Mouse (Mus musculus): Measurements from ENCODE around the gene Haao. TPM values are rescaled to one million over a fixed set of nuclear protein-coding genes. Genes with fewer than 3 reads are reported as not detected.

The Haao gene
- polyA plus RNA-seq, 1 experiment, result 0.08 TPM

GRCm38 (mm10) chr17:83830616-83831292, 17.0 kb downstream of the Haao start:
- no peak for DNase-seq (ENCODE audit: low read depth)
- TF ChIP-seq POLR2A (IDR thresholded peaks at IDR 0.05; ENCODE audit: borderline replicate concordance, extremely low read depth, insufficient read depth, insufficient read length, poor library complexity, severe bottlenecking) (no peak), CTCF (IDR thresholded peaks at IDR 0.05; ENCODE audit: borderline replicate concordance, extremely low read depth, insufficient read depth, insufficient read length) (no peak)

GRCm38 (mm10) chr17:83829356-83829755, 18.4 kb downstream of the Haao start:
- DNase-seq (ENCODE audit: low read depth), result no peak
- TF ChIP-seq CTCF (IDR thresholded peaks at IDR 0.05; ENCODE audit: borderline replicate concordance, extremely low read depth, insufficient read depth, insufficient read length) (no peak), POLR2A (IDR thresholded peaks at IDR 0.05; ENCODE audit: borderline replicate concordance, extremely low read depth, insufficient read depth, insufficient read length, poor library complexity, severe bottlenecking) (no peak)

- no peak for TF ChIP-seq POLR2A (IDR thresholded peaks at IDR 0.05; ENCODE audit: borderline replicate concordance, extremely low read depth, insufficient read depth, insufficient read length, poor library complexity, severe bottlenecking)
- DNase-seq (ENCODE audit: low read depth), result no peak
These were observed 23.9 kb downstream of the Haao start for GRCm38 (mm10) chr17:83823835-83824234.

- TF ChIP-seq POLR2A (IDR thresholded peaks at IDR 0.05; ENCODE audit: borderline replicate concordance, extremely low read depth, insufficient read depth, insufficient read length, poor library complexity, severe bottlenecking), result no peak
- TF ChIP-seq CTCF (IDR thresholded peaks at IDR 0.05; ENCODE audit: borderline replicate concordance, extremely low read depth, insufficient read depth, insufficient read length), result no peak
- DNase-seq (ENCODE audit: low read depth), result no peak
These were observed 25.9 kb downstream of the Haao start for GRCm38 (mm10) chr17:83821876-83822275.

GRCm38 (mm10) chr17:83820701-83821100, 27.1 kb downstream of the Haao start:
- peak; percentile 62 for DNase-seq (ENCODE audit: low read depth)
- TF ChIP-seq POLR2A (IDR thresholded peaks at IDR 0.05; ENCODE audit: borderline replicate concordance, extremely low read depth, insufficient read depth, insufficient read length, poor library complexity, severe bottlenecking), result no peak
- no peak for TF ChIP-seq CTCF (IDR thresholded peaks at IDR 0.05; ENCODE audit: borderline replicate concordance, extremely low read depth, insufficient read depth, insufficient read length)

GRCm38 (mm10) chr17:83819503-83819902, 28.3 kb downstream of the Haao start:
- DNase-seq (ENCODE audit: low read depth), result no peak
- TF ChIP-seq CTCF (IDR thresholded peaks at IDR 0.05; ENCODE audit: borderline replicate concordance, extremely low read depth, insufficient read depth, insufficient read length) (no peak), POLR2A (IDR thresholded peaks at IDR 0.05; ENCODE audit: borderline replicate concordance, extremely low read depth, insufficient read depth, insufficient read length, poor library complexity, severe bottlenecking) (no peak)

- no peak for DNase-seq (ENCODE audit: low read depth)
- TF ChIP-seq CTCF (IDR thresholded peaks at IDR 0.05; ENCODE audit: borderline replicate concordance, extremely low read depth, insufficient read depth, insufficient read length), result no peak
- TF ChIP-seq POLR2A (IDR thresholded peaks at IDR 0.05; ENCODE audit: borderline replicate concordance, extremely low read depth, insufficient read depth, insufficient read length, poor library complexity, severe bottlenecking), result no peak
These were observed 30.8 kb downstream of the Haao start for GRCm38 (mm10) chr17:83816996-83817395.

GRCm38 (mm10) chr17:83813050-83813449, 34.7 kb downstream of the Haao start:
- no peak for DNase-seq (ENCODE audit: low read depth)
- TF ChIP-seq CTCF (IDR thresholded peaks at IDR 0.05; ENCODE audit: borderline replicate concordance, extremely low read depth, insufficient read depth, insufficient read length), result no peak
- no peak for TF ChIP-seq POLR2A (IDR thresholded peaks at IDR 0.05; ENCODE audit: borderline replicate concordance, extremely low read depth, insufficient read depth, insufficient read length, poor library complexity, severe bottlenecking)

- TF ChIP-seq CTCF (IDR thresholded peaks at IDR 0.05; ENCODE audit: borderline replicate concordance, extremely low read depth, insufficient read depth, insufficient read length) (no peak), POLR2A (IDR thresholded peaks at IDR 0.05; ENCODE audit: borderline replicate concordance, extremely low read depth, insufficient read depth, insufficient read length, poor library complexity, severe bottlenecking) (no peak)
- no peak for DNase-seq (ENCODE audit: low read depth)
These were observed 35.4 kb downstream of the Haao start for GRCm38 (mm10) chr17:83812200-83812944.

- no peak for DNase-seq (ENCODE audit: low read depth)
- no peak for TF ChIP-seq POLR2A (IDR thresholded peaks at IDR 0.05; ENCODE audit: borderline replicate concordance, extremely low read depth, insufficient read depth, insufficient read length, poor library complexity, severe bottlenecking)
- no peak for TF ChIP-seq CTCF (IDR thresholded peaks at IDR 0.05; ENCODE audit: borderline replicate concordance, extremely low read depth, insufficient read depth, insufficient read length)
These were observed 37.5 kb downstream of the Haao start for GRCm38 (mm10) chr17:83810285-83810684.

- no peak for TF ChIP-seq CTCF (IDR thresholded peaks at IDR 0.05; ENCODE audit: borderline replicate concordance, extremely low read depth, insufficient read depth, insufficient read length)
- no peak for TF ChIP-seq POLR2A (IDR thresholded peaks at IDR 0.05; ENCODE audit: borderline replicate concordance, extremely low read depth, insufficient read depth, insufficient read length, poor library complexity, severe bottlenecking)
- no peak for DNase-seq (ENCODE audit: low read depth)
These were observed 38.5 kb downstream of the Haao start for GRCm38 (mm10) chr17:83809197-83809829.

All from brain, embryonic 14.5 days (tissue).